Mouse (Mus musculus): ENCODE results near the gene Ercc1. TPM values are rescaled to one million over a fixed set of nuclear protein-coding genes. Genes with fewer than 3 reads are reported as not detected.

The Ercc1 gene
- polyA plus RNA-seq, 1 experiment from 2014 or later: 66.5 TPM

- H3K4me2 ChIP-seq: no peak overlapping the region
- H3K36me3 ChIP-seq: no peaks in the 10 kb centered on the region
- H3K4me3 ChIP-seq (replicated peaks): no peak overlapping the region
- 0 out of 2 replicates have a peak, but pooled peaks cover 10% of the 10 kb centered on the region for H3K27me3 ChIP-seq (replicated peaks)
- H3K4me1 ChIP-seq: peaks cover 11% of the 10 kb centered on the region; the same call in 1 of the 2 replicates
- WGBS: 41% methylated on average over 5 of the region's 5 CpGs
- no peak for ATAC-seq (ENCODE audit: insufficient read depth, low FRiP score, low read depth)
- no peak overlapping the region for H3K27ac ChIP-seq
- no peak overlapping the region for H3K9ac ChIP-seq
- H3K9me3 ChIP-seq: no peaks in the 10 kb centered on the region
Observed at GRCm38 (mm10) chr7:19314033-19314432, 30.5 kb upstream of the Ercc1 start.

- no peak overlapping the region for H3K27ac ChIP-seq
- no peak overlapping the region for H3K9ac ChIP-seq
- peaks cover 16% of the 10 kb centered on the region for H3K4me1 ChIP-seq
- H3K4me3 ChIP-seq (replicated peaks): no peak overlapping the region
- WGBS: 47% methylated on average over 14 of the region's 14 CpGs
- no peak overlapping the region for H3K4me2 ChIP-seq
- H3K36me3 ChIP-seq: no peaks in the 10 kb centered on the region
- ATAC-seq (ENCODE audit: insufficient read depth, low FRiP score, low read depth): no peak
- 0 out of 2 replicates have a peak, but pooled peaks cover 10% of the 10 kb centered on the region for H3K27me3 ChIP-seq (replicated peaks)
- no peaks in the 10 kb centered on the region for H3K9me3 ChIP-seq
Observed at GRCm38 (mm10) chr7:19316451-19317161, 28.0 kb upstream of the Ercc1 start.

GRCm38 (mm10) chr7:19318201-19318600 is 26.4 kb upstream of the Ercc1 start:
- Histone ChIP-seq H3K9me3 (no peaks in the 10 kb centered on the region), H3K4me3 (replicated peaks) (no peak overlapping the region), H3K27ac (no peak overlapping the region), H3K9ac (no peak overlapping the region), H3K4me1 (peaks cover 16% of the 10 kb centered on the region), H3K4me2 (no peak overlapping the region), H3K27me3 (replicated peaks) (0 out of 2 replicates have a peak, but pooled peaks cover 10% of the 10 kb centered on the region), H3K36me3 (no peaks in the 10 kb centered on the region)
- ATAC-seq (ENCODE audit: insufficient read depth, low FRiP score, low read depth): no peak
- 63% methylated on average over 2 of the region's 2 CpGs for WGBS

GRCm38 (mm10) chr7:19318676-19319075 is 25.9 kb upstream of the Ercc1 start:
- Histone ChIP-seq H3K4me3 (replicated peaks) (no peak overlapping the region), H3K4me2 (no peak overlapping the region), H3K27me3 (replicated peaks) (0 out of 2 replicates have a peak, but pooled peaks cover 10% of the 10 kb centered on the region), H3K36me3 (no peaks in the 10 kb centered on the region), H3K4me1 (peaks cover 16% of the 10 kb centered on the region), H3K27ac (no peak overlapping the region), H3K9me3 (no peaks in the 10 kb centered on the region), H3K9ac (no peak overlapping the region)
- WGBS: 62% methylated on average over 7 of the region's 7 CpGs
- no peak for ATAC-seq (ENCODE audit: insufficient read depth, low FRiP score, low read depth)

GRCm38 (mm10) chr7:19319458-19319857 is 25.1 kb upstream of the Ercc1 start:
- 16% methylated on average over 9 of the region's 9 CpGs for WGBS
- Histone ChIP-seq H3K27ac (no peak overlapping the region; the same call in 1 of the 2 replicates), H3K4me1 (peaks cover 16% of the 10 kb centered on the region), H3K9me3 (no peaks in the 10 kb centered on the region), H3K4me3 (replicated peaks) (peak overlapping the region; percentile 50), H3K9ac (0 out of 2 replicates have a peak overlapping the region, but pooled peaks have one; percentile 12), H3K4me2 (peak overlapping the region; percentile 90), H3K27me3 (replicated peaks) (0 out of 2 replicates have a peak, but pooled peaks cover 5% of the 10 kb centered on the region), H3K36me3 (no peaks in the 10 kb centered on the region)
- ATAC-seq (ENCODE audit: insufficient read depth, low FRiP score, low read depth): peak; percentile 59; the same call in 1 of the 2 replicates

GRCm38 (mm10) chr7:19319906-19320305 is 24.7 kb upstream of the Ercc1 start:
- Histone ChIP-seq H3K4me1 (peaks cover 16% of the 10 kb centered on the region), H3K4me2 (peak overlapping the region; percentile 90), H3K9me3 (no peaks in the 10 kb centered on the region), H3K36me3 (no peaks in the 10 kb centered on the region), H3K9ac (0 out of 2 replicates have a peak overlapping the region, but pooled peaks have one; percentile 12), H3K27me3 (replicated peaks) (0 out of 2 replicates have a peak, but pooled peaks cover 5% of the 10 kb centered on the region), H3K4me3 (replicated peaks) (peak overlapping the region; percentile 50), H3K27ac (no peak overlapping the region; the same call in 1 of the 2 replicates)
- 0% methylated on average over 41 of the region's 41 CpGs for WGBS
- ATAC-seq (ENCODE audit: insufficient read depth, low FRiP score, low read depth): peak; percentile 88

- no peaks in the 10 kb centered on the region for H3K36me3 ChIP-seq
- H3K27me3 ChIP-seq (replicated peaks): 0 out of 2 replicates have a peak, but pooled peaks cover 5% of the 10 kb centered on the region
- H3K27ac ChIP-seq: no peak overlapping the region
- peak overlapping the region; percentile 50 for H3K4me3 ChIP-seq (replicated peaks)
- peaks cover 16% of the 10 kb centered on the region for H3K4me1 ChIP-seq
- no peaks in the 10 kb centered on the region for H3K9me3 ChIP-seq
- WGBS: 40% methylated on average over 7 of the region's 7 CpGs
- peak overlapping the region; percentile 90 for H3K4me2 ChIP-seq
- H3K9ac ChIP-seq: no peak overlapping the region
- ATAC-seq (ENCODE audit: insufficient read depth, low FRiP score, low read depth): no peak
Observed at GRCm38 (mm10) chr7:19320637-19321036, 23.9 kb upstream of the Ercc1 start.

GRCm38 (mm10) chr7:19321464-19321863 is 23.1 kb upstream of the Ercc1 start:
- WGBS: 39% methylated on average over 5 of the region's 5 CpGs
- H3K27me3 ChIP-seq (replicated peaks): no peaks in the 10 kb centered on the region
- no peak overlapping the region for H3K4me3 ChIP-seq (replicated peaks)
- ATAC-seq (ENCODE audit: insufficient read depth, low FRiP score, low read depth): no peak
- no peak overlapping the region for H3K4me2 ChIP-seq
- H3K36me3 ChIP-seq: no peaks in the 10 kb centered on the region
- H3K9ac ChIP-seq: no peak overlapping the region
- H3K27ac ChIP-seq: no peak overlapping the region
- H3K4me1 ChIP-seq: peaks cover 23% of the 10 kb centered on the region
- H3K9me3 ChIP-seq: no peaks in the 10 kb centered on the region

GRCm38 (mm10) chr7:19322489-19322888 is 22.1 kb upstream of the Ercc1 start:
- H3K27ac ChIP-seq: peak overlapping the region; percentile 31; the same call in 1 of the 2 replicates
- H3K27me3 ChIP-seq (replicated peaks): no peaks in the 10 kb centered on the region
- H3K9me3 ChIP-seq: no peaks in the 10 kb centered on the region
- no peaks in the 10 kb centered on the region for H3K36me3 ChIP-seq
- ATAC-seq (ENCODE audit: insufficient read depth, low FRiP score, low read depth): no peak
- H3K4me2 ChIP-seq: no peak overlapping the region
- 34% methylated on average over 9 of the region's 9 CpGs for WGBS
- peaks cover 30% of the 10 kb centered on the region for H3K4me1 ChIP-seq
- no peak overlapping the region for H3K4me3 ChIP-seq (replicated peaks)
- H3K9ac ChIP-seq: no peak overlapping the region

GRCm38 (mm10) chr7:19324221-19324620 is 20.4 kb upstream of the Ercc1 start:
- H3K4me2 ChIP-seq: no peak overlapping the region
- H3K27ac ChIP-seq: no peak overlapping the region
- H3K9ac ChIP-seq: no peak overlapping the region
- H3K4me3 ChIP-seq (replicated peaks): no peak overlapping the region
- no peak for ATAC-seq (ENCODE audit: insufficient read depth, low FRiP score, low read depth)
- no peaks in the 10 kb centered on the region for H3K36me3 ChIP-seq
- peaks cover 34% of the 10 kb centered on the region for H3K4me1 ChIP-seq
- 81% methylated on average over 11 of the region's 11 CpGs for WGBS
- no peaks in the 10 kb centered on the region for H3K9me3 ChIP-seq
- H3K27me3 ChIP-seq (replicated peaks): no peaks in the 10 kb centered on the region

- WGBS: 71% methylated on average over 21 of the region's 21 CpGs
- Histone ChIP-seq H3K9ac (no peak overlapping the region), H3K9me3 (no peaks in the 10 kb centered on the region), H3K27me3 (replicated peaks) (no peaks in the 10 kb centered on the region), H3K4me1 (peaks cover 24% of the 10 kb centered on the region), H3K4me2 (peak overlapping the region; percentile 70), H3K4me3 (replicated peaks) (peak overlapping the region; percentile 41; the same call in 1 of the 2 replicates), H3K36me3 (no peaks in the 10 kb centered on the region), H3K27ac (no peak overlapping the region)
- no peak for ATAC-seq (ENCODE audit: insufficient read depth, low FRiP score, low read depth)
Observed at GRCm38 (mm10) chr7:19325262-19326199, 19.0 kb upstream of the Ercc1 start.
